Mouse (Mus musculus) layer of hippocampus, adult 8-10 months (tissue): ENCODE results near the gene 1700042G07Rik. TPM values are rescaled to one million over a fixed set of nuclear protein-coding genes. Genes with fewer than 3 reads are reported as not detected.
A peak's percentile ranks its signal among the peaks of the same experiment; 100 is the strongest.

Source experiments
- DNase-seq, 2 experiments: peaks; one replicate each; pipeline ENCODE4 v3.0.0; 2022; ENCODE audit warnings: low spot score in 2 of 2
- total RNA-seq, 4 experiments: library from RNA; stranded (reverse); gene quantifications; 2 replicates each; pipeline ENCODE4 v1.2.4; 2022

1700042G07Rik gene
- total RNA-seq, 4 experiments from 2014 or later: not detected

- no peak for DNase-seq
Observed at GRCm38 (mm10) chr4:116162142-116162541, 11.0 kb upstream of the 1700042G07Rik start.

DNA sequence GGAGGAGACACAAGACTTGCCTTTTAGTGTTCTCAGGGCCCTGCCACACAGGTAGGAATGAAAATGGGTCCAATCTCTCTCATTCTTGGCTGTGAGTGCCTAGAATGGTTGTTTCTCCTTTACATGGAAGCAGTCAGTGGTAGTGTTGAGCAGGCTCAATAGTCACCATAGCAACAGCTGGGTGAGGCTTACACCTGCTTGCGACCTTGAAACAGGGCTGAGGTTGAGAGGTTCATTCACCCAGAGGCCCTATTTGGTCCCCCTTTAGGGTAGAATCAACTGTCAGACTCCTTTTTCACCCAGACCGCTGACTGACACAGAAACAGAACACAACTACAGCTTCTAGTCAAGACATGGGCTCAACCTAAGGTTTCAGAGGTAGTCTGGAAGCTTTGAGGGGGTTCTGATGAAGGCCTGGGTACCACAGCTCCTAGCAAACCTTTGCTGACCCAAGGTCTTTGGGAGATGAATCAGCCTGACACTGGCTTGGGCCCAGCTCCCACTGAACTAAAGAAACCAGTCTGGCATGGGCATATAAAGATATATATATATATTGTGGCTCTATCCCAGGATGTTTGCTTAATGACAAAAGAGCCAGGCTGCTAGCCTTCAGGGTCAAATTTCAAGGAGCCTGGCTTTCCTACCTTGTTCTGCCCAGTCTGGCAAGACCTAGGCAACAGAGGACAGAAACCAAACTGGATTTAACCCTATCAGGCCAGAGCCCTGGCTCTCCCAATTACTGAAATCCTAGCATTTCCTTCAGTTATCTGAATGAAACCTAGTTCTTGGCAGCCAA is 8.2 kb upstream of the 1700042G07Rik start:
- DNase-seq: no peak

GRCm38 (mm10) chr4:116165708-116166407 is 7.3 kb upstream of the 1700042G07Rik start:
- DNase-seq: no peak

DNA sequence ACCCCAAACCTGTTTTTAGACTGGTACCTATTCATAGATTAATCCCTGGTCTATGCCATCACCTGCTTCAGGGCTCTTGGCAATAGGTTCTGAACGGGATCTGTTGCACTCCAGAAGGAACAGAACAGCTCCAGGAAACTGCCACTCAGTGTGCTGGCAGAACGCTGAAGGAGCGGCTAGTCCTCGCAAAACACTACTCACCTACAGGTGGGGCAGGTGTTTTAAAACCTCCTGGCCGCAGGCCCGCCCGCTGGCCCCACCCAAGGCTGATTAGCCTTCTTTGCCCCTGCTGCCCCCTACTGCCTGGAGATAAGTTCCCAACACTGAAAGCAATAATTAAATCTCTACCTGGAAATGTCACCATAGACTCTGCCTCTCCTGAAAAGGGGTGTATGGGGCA is 5.8 kb upstream of the 1700042G07Rik start, which contains the start of gene Tspan1:
Gene Tspan1 (minus strand): TSS at position 198 of the 400 bp plus-strand sequence.
- no peak for DNase-seq

- peak in 1 of 2 experiments; percentile 80 for DNase-seq
Observed at GRCm38 (mm10) chr4:116168617-116169352, 4.4 kb upstream of the 1700042G07Rik start.

- no peak for DNase-seq
Observed at GRCm38 (mm10) chr4:116169353-116169672, 3.9 kb upstream of the 1700042G07Rik start.

DNA sequence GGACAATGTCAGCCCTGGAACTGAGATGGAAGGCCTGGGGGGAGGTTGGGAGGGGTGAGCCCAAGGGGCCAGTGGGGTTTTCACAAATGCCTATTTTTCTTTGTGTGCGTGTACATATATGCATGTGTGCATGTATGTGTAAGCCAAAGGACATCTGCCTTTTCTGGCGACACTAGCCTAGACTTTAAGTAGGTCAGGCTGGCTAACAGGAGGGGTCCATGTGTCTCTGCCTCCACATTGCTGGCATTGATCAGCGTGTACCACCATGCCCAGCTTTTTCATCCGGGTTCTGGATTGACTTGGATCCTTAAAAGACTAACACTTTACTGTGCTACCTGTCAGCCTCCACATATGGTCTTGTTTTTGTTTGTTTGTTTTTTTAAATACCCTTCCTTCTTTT is 580 bp downstream of the 1700042G07Rik start:
- no peak for DNase-seq

GRCm38 (mm10) chr4:116174466-116175116 is 1.4 kb downstream of the 1700042G07Rik start:
- no peak for DNase-seq

- DNase-seq: no peak
Observed at GRCm38 (mm10) chr4:116175136-116175535, 2.0 kb downstream of the 1700042G07Rik start.

GRCm38 (mm10) chr4:116175711-116176542 is 2.8 kb downstream of the 1700042G07Rik start:
- peak in 1 of 2 experiments; percentile 42 for DNase-seq

DNA sequence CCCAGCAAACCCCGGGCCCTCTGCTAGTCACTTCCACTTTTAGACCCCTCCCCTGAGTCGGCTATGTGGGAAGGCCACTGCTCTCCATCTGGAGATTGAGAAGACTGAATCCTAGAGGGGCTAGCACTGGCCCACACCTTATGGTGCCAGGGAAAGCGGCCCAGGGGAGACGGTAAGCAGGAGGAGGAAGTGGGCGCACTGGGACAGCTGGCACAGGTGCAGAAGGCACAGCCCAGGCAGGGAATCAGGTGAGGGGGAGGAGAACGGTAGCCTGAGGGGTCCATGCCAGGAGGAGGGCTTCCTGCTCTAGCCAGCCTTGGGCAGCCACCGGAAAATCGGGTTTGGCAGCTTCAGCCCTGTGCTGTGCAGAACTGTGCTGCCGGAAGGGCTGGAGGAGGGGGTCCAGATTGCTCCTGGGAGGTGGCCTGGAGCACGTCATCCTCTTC is 3.4 kb downstream of the 1700042G07Rik start:
- peak; percentile 65 to 73 for DNase-seq

- no peak for DNase-seq
Observed at GRCm38 (mm10) chr4:116177140-116177539, 4.0 kb downstream of the 1700042G07Rik start.

GRCm38 (mm10) chr4:116182079-116182478 is 8.9 kb downstream of the 1700042G07Rik start:
- no peak for DNase-seq

DNA sequence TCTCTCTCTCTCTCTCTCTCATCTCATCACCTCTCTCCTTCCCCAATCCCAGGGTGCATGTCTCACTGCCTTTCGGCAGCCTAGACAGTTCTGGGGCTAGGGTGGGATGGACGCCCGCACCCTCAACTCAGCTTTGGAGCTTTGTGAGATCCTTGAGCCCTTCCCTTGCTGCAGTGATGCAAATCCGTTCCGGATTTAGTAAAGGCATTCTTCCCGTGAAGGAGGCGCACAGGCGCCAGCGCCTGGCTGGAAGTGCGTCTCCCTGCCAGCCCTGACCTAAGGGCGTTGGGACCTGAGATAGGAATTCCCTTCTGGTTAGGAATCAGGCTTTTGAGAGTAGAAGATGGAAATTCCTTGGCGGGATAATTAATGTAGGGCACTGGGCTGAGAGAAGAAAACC is 9.6 kb downstream of the 1700042G07Rik start:
- DNase-seq: no peak

DNA sequence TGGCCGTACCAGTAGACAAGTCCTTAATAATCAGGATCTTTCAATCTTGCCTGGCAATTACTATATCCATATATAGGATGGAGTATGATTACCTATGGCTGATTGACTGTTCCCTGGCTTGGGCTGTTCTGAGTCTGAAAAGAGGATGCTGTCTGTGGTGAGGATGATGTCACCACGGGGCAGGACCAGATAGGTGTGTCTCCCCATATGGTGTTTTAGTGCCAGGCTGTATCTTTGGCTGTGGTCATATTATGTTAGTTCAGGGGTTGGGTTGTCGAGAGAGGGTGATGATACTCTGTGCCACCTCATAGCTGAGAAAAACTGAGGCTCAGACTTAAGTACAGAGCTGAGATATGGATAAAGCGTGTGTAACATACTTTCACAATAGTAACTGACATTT is 11.9 kb downstream of the 1700042G07Rik start:
- DNase-seq: no peak

DNA sequence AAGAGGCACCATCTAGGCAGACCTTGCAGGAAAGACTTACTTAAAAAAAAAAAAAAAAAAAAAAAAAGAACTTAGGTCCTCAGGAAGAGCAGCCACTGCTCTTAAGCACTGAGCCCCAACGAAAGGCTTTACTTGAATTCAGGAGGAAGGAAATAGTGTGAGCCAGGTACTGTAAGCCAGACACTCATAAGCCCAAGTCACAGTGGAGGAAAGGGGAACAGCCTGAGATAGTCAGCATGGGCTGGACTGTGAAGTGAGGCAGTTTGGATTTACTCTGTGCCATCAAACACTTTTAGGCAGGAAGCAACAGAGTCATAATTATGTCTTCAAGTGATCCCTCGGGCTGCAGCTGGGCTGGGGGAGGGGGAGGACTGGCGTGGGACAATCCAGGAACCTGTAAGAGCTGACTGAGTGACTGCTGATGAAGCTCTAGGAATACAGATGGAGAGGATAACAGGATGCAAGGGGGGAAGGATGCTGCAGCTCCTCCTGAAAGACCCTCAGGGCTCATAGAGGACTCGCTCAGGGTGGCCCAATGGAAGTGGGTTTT is 19.2 kb downstream of the 1700042G07Rik start:
- no peak for DNase-seq

DNA sequence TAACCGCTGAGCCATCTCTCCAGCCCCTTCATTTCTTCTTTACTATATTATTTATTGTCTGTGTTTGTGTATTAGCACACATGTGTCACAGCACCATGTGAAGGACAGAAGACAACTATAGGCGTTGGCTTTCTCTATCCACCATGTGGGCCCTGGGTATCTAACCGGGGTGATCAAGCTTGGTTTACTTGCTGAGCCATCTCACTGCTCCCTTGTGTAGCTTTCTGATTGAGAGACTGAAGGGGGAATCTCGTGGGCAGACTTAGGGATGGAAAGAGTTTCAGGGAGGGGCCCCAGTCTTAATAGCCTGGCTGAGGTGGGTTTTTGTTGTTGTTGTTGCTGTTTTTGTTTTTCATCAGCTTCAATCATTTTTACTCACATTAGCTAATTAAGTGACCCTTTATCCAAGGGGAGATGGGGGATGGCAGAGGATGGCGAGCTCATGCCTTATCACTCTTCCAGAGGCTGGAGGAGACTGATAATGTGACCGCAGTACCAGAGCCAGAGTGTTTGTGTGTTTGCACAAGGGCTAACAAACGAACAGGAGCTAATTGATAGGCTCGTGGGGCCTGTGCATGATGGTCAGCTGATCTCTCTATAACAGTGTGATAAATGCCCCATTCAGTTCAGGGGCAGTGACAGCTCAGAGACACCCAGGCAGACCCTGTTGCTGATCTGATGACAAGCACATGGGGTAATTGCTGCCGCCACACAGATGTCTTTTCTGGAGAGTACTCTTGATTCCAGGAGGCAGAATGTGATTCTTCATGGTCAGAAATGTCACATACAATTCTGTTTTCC is 20.6 kb downstream of the 1700042G07Rik start:
- peak in 1 of 2 experiments; percentile 17 for DNase-seq

- DNase-seq: no peak
Observed at GRCm38 (mm10) chr4:116198422-116198821, 25.2 kb downstream of the 1700042G07Rik start.

DNA sequence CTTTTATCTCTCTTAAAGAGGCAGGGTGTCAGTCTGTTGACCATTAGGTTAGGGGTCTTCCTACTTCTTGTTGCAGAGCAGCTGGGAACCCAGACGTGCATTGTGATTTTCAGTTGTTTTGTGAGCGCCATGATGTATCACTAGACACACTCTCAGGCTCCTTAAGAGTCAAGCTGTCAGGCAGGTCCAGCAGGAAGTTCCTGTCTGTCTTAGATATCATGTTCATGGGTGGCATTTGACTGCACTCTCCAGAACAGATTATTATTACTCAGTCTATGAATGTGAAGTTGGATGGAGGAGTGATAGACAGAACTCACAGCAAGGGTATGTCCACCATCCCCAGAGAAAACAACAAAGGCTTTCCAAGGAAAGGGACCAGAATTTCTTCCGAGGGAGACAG is 31.2 kb downstream of the 1700042G07Rik start:
- no peak for DNase-seq
